Mouse (Mus musculus): Measurements from ENCODE around the gene Faf2.

- TF ChIP-seq CTCF (conservative IDR thresholded peaks at IDR 0.05; ENCODE audit: insufficient read depth, insufficient read length, low read depth, low read length): no peak
- TF ChIP-seq POLR2A (IDR thresholded peaks at IDR 0.05; ENCODE audit: low read depth, low read length): no peak
Observed at GRCm38 (mm10) chr13:54593617-54594016, 28.0 kb upstream of the Faf2 start.
